Mouse (Mus musculus): ENCODE measurements at regions not wholly inside any gene's neighbourhood (a gene's known extent, or its start where the extent isn't known, plus 50 kb on each side); places are given as distances from the start of the nearest gene placed in this dataset.

DNA sequence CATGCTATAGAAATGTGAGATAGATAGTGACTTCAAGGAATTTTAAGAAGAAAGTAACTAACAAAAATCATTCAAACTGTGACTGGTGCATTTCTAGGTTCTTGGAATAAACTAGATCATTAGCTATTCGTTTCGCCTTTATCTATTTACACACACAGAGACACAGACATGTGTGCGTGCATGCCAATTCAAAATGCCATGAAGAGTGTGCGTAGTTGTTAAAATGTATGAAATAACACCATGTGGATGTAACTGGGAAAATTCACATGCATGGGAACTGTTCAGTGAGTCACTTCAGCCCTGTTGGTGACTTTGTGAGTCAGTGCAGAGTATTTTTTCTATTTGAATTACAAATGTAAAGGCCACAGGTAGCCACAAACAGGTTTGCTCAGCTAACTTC is 460.8 kb downstream of the Fat4 start:
- H3K79me2 ChIP-seq (ENCODE audit: control insufficient read depth, insufficient read depth), result no peaks in the 10 kb centered on the region
- H3K36me3 ChIP-seq (ENCODE audit: control insufficient read depth, insufficient read depth), result no peaks in the 10 kb centered on the region
- no peak for TF ChIP-seq MAX (IDR thresholded peaks at IDR 0.05; ENCODE audit: low read depth)
- no peak for TF ChIP-seq POLR2AphosphoS2 (IDR thresholded peaks at IDR 0.05; ENCODE audit: insufficient read length, low read depth)
- no peak for TF ChIP-seq POLR2A (IDR thresholded peaks at IDR 0.05; ENCODE audit: insufficient read length, low read depth)
- no peak for TF ChIP-seq USF1 (IDR thresholded peaks at IDR 0.05; ENCODE audit: low read depth)
- no peak for TF ChIP-seq TCF3 (IDR thresholded peaks at IDR 0.05; ENCODE audit: insufficient read length, low read depth)
- TF ChIP-seq E2F4 (IDR thresholded peaks at IDR 0.05; ENCODE audit: insufficient read depth), result no peak
- no peak for TF ChIP-seq MYOD1 (IDR thresholded peaks at IDR 0.05; ENCODE audit: control insufficient read depth in 1 of 3, insufficient read length in 2 of 3, low read depth in 2 of 3)
- TF ChIP-seq MYOG (IDR thresholded peaks at IDR 0.05; ENCODE audit: control insufficient read depth in 1 of 3, insufficient read depth in 1 of 3, insufficient read length in 2 of 3, low read depth in 2 of 3), result no peak
- no peak for TF ChIP-seq CEBPB (IDR thresholded peaks at IDR 0.05; ENCODE audit: insufficient read depth, poor library complexity, severe bottlenecking)
- H3K4me3 ChIP-seq, result no peak overlapping the region
- no peak overlapping the region for H3ac ChIP-seq (ENCODE audit: control insufficient read depth, insufficient read length)
- no peaks in the 10 kb centered on the region for H3K27me3 ChIP-seq (ENCODE audit: control insufficient read depth, insufficient read depth, insufficient read length)
- H3K4me2 ChIP-seq (ENCODE audit: low read depth), result no peak overlapping the region

- H3K4me2 ChIP-seq (ENCODE audit: low read depth), result no peak overlapping the region
- H3K4me3 ChIP-seq, result no peak overlapping the region
- H3K79me2 ChIP-seq (ENCODE audit: control insufficient read depth, insufficient read depth), result no peaks in the 10 kb centered on the region
- no peaks in the 10 kb centered on the region for H3K36me3 ChIP-seq (ENCODE audit: control insufficient read depth, insufficient read depth)
- H3K27me3 ChIP-seq (ENCODE audit: control insufficient read depth, insufficient read depth, insufficient read length), result no peaks in the 10 kb centered on the region
- no peak overlapping the region for H3ac ChIP-seq (ENCODE audit: control insufficient read depth, insufficient read length)
- TF ChIP-seq POLR2AphosphoS2 (IDR thresholded peaks at IDR 0.05; ENCODE audit: insufficient read length, low read depth) (no peak), E2F4 (IDR thresholded peaks at IDR 0.05; ENCODE audit: insufficient read depth) (no peak), REST (IDR thresholded peaks at IDR 0.05; ENCODE audit: insufficient read depth, insufficient read length) (no peak), USF1 (IDR thresholded peaks at IDR 0.05; ENCODE audit: low read depth) (no peak), CEBPB (IDR thresholded peaks at IDR 0.05; ENCODE audit: insufficient read depth, poor library complexity, severe bottlenecking) (no peak), MYOG (IDR thresholded peaks at IDR 0.05; ENCODE audit: control insufficient read depth in 1 of 3, insufficient read depth in 1 of 3, insufficient read length in 2 of 3, low read depth in 2 of 3) (no peak), POLR2A (IDR thresholded peaks at IDR 0.05; ENCODE audit: insufficient read length, low read depth) (no peak), TCF12 (IDR thresholded peaks at IDR 0.05; ENCODE audit: insufficient read depth, poor library complexity, severe bottlenecking) (no peak), MYOD1 (IDR thresholded peaks at IDR 0.05; ENCODE audit: control insufficient read depth in 1 of 3, insufficient read length in 2 of 3, low read depth in 2 of 3) (no peak), TCF3 (IDR thresholded peaks at IDR 0.05; ENCODE audit: insufficient read length, low read depth) (no peak), SRF (IDR thresholded peaks at IDR 0.05; ENCODE audit: control insufficient read depth, insufficient read length, low read depth) (no peak), MAX (IDR thresholded peaks at IDR 0.05; ENCODE audit: low read depth) (no peak)
Measured at GRCm38 (mm10) chr3:39357012-39357411, 470.3 kb downstream of the Fat4 start.

DNA sequence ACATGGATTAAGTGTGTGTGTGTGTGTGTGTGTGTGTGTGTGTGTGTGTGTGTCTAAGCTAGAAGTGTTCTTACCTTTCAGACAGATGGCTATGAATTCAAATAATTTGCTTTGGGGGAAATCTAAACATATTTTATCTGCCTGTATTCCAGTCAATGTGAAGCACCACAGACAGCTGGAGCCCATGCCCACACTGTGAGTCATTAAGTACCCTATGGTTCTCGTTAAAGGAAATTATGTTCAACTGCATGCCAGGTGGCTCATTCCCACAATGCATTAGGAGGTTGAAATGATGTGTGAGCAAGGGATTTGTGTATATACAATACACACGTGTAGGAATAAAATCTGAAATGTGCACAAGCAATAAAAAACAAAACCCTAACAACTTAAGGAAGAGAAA is 473.5 kb downstream of the Fat4 start:
- Histone ChIP-seq H3K27me3 (ENCODE audit: control insufficient read depth, insufficient read depth, insufficient read length) (no peaks in the 10 kb centered on the region), H3K4me3 (no peak overlapping the region), H3K36me3 (ENCODE audit: control insufficient read depth, insufficient read depth) (no peaks in the 10 kb centered on the region), H3K4me2 (ENCODE audit: low read depth) (no peak overlapping the region), H3K79me2 (ENCODE audit: control insufficient read depth, insufficient read depth) (no peaks in the 10 kb centered on the region), H3ac (ENCODE audit: control insufficient read depth, insufficient read length) (no peak overlapping the region)
- TF ChIP-seq CEBPB (IDR thresholded peaks at IDR 0.05; ENCODE audit: insufficient read depth, poor library complexity, severe bottlenecking) (no peak), SRF (IDR thresholded peaks at IDR 0.05; ENCODE audit: control insufficient read depth, insufficient read length, low read depth) (no peak), MAX (IDR thresholded peaks at IDR 0.05; ENCODE audit: low read depth) (no peak), MYOD1 (IDR thresholded peaks at IDR 0.05; ENCODE audit: control insufficient read depth in 1 of 3, insufficient read length in 2 of 3, low read depth in 2 of 3) (no peak), POLR2A (IDR thresholded peaks at IDR 0.05; ENCODE audit: insufficient read length, low read depth) (no peak), MYOG (IDR thresholded peaks at IDR 0.05; ENCODE audit: control insufficient read depth in 1 of 3, insufficient read depth in 1 of 3, insufficient read length in 2 of 3, low read depth in 2 of 3) (no peak), POLR2AphosphoS2 (IDR thresholded peaks at IDR 0.05; ENCODE audit: insufficient read length, low read depth) (no peak)

DNA sequence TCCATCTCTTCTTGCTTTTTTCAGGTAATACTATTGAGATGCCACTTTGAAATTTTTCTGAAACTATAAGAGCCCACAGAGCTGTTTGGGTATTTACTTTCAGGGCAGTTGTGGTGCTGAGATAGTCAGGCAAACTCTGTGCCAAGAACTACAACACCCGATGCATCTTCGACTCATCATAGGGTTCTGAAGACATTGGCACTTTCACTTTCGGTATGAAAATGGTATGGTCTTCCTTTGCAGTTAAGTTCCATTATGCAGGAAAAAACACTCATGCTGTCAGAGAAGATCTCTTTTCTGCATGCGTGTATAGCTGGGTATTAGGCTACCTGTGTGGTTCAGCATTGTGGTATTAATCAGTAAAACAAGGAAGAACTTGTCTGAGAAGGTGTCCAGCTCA is 484.2 kb downstream of the Fat4 start:
- Histone ChIP-seq H3ac (ENCODE audit: control insufficient read depth, insufficient read length) (no peak overlapping the region), H3K4me2 (ENCODE audit: low read depth) (peak overlapping the region; percentile 67), H3K36me3 (ENCODE audit: control insufficient read depth, insufficient read depth) (no peaks in the 10 kb centered on the region), H3K4me3 (no peak overlapping the region), H3K27me3 (ENCODE audit: control insufficient read depth, insufficient read depth, insufficient read length) (no peaks in the 10 kb centered on the region), H3K79me2 (ENCODE audit: control insufficient read depth, insufficient read depth) (no peaks in the 10 kb centered on the region)
- TF ChIP-seq MYOG (IDR thresholded peaks at IDR 0.05; ENCODE audit: control insufficient read depth in 1 of 3, insufficient read depth in 1 of 3, insufficient read length in 2 of 3, low read depth in 2 of 3) (no peak), MYOD1 (IDR thresholded peaks at IDR 0.05; ENCODE audit: control insufficient read depth in 1 of 3, insufficient read length in 2 of 3, low read depth in 2 of 3) (no peak), USF1 (IDR thresholded peaks at IDR 0.05; ENCODE audit: low read depth) (no peak), POLR2AphosphoS2 (IDR thresholded peaks at IDR 0.05; ENCODE audit: insufficient read length, low read depth) (no peak)

DNA sequence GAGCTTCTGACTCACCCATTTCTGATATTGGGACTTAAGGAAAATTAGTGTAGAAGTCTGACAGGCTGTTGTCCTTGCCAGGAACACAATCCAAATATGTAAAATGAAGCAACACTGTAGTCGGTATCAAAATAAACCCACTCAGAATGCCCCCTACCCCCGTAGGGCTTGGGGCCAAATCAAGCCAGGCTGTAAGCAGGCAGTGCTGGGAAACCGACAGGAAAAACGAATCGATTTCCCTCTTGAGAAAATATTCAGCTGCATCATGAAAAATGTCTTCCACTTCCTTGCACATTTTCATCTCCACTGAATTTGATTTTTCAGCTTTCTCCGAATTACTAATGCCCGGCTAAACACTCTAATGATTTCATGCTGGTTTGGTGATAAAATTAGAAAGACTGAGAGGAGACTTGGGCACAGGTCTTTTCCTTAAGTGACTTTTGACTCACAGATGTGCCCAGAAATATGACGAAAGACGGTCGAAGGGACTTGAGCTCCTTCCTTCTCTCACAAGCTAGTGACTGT is 485.7 kb downstream of the Fat4 start:
- Histone ChIP-seq H3K27me3 (ENCODE audit: control insufficient read depth, insufficient read depth, insufficient read length) (no peaks in the 10 kb centered on the region), H3K79me2 (ENCODE audit: control insufficient read depth, insufficient read depth) (no peaks in the 10 kb centered on the region), H3K4me2 (ENCODE audit: low read depth) (no peak overlapping the region), H3K4me3 (no peak overlapping the region), H3K36me3 (ENCODE audit: control insufficient read depth, insufficient read depth) (no peaks in the 10 kb centered on the region), H3ac (ENCODE audit: control insufficient read depth, insufficient read length) (no peak overlapping the region)
- TF ChIP-seq CEBPB (IDR thresholded peaks at IDR 0.05; ENCODE audit: insufficient read depth, poor library complexity, severe bottlenecking), result no peak
- TF ChIP-seq MYOG (IDR thresholded peaks at IDR 0.05; ENCODE audit: control insufficient read depth in 1 of 3, insufficient read depth in 1 of 3, insufficient read length in 2 of 3, low read depth in 2 of 3), result no peak

Measured in myocyte (in vitro differentiated cells).